Mouse (Mus musculus) E14TG2a.4 (cell line): ENCODE data around the gene Ksr1.

Source experiments
- CTCF ChIP-seq: conservative IDR thresholded peaks from 2 replicates; pipeline ENCODE4 v1.5.1; 2014; ENCODE audit warnings: low read length
- POU5F1 ChIP-seq: IDR thresholded peaks from 2 replicates; pipeline ENCODE4 v1.6.1; 2014; ENCODE audit warnings: low read length, borderline replicate concordance

DNA sequence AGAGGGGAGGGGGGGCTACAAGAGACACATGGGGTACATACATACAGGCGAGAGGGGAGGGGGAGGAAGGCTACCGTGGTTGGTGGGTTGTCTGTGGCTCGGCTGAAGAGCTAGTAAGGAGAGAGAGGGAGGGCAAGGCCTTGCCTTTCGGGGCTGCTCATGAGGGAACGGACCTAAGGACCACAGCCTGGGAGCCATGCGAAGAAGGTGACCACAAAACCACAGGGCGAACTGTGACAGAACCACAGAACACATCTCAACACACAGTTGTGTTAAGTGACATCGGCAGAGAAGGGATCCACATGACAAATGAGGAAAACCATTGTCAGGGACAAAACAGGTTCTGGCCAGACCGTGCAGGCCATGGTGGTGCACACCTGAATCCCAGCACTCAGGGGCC, 57.9 kb downstream of the Ksr1 start:
- TF ChIP-seq CTCF (no peak), POU5F1 (no peak)
